Mouse (Mus musculus) forebrain, embryonic 13.5 days (tissue): ENCODE measurements around the gene Tomt. TPM values are rescaled to one million over a fixed set of nuclear protein-coding genes. Genes with fewer than 3 reads are reported as not detected.

ENCODE experiments used
- ATAC-seq: fragments of 200-750 bp; cut with Nextera tagmentation; 2 replicates; pipeline ENCODE4 v1.8.0; 2017
- H3K27ac ChIP-seq: fragments of 300-500 bp; sonication (generic); 2 replicates; pipeline ENCODE4 v1.5.1; 2015; ENCODE audit warnings: inconsistent platforms, mild to moderate bottlenecking, moderate library complexity
- H3K27me3 ChIP-seq: fragments of 300-500 bp; sonication (generic); 2 replicates; pipeline ENCODE4 v1.6.1; 2015; ENCODE audit warnings: mild to moderate bottlenecking, inconsistent platforms
- H3K36me3 ChIP-seq: fragments of 300-500 bp; sonication (generic); 2 replicates; pipeline ENCODE4 v1.6.1; 2015; ENCODE audit warnings: mild to moderate bottlenecking, inconsistent platforms; ENCODE audit not compliant: poor library complexity, severe bottlenecking
- H3K4me1 ChIP-seq: fragments of 300-500 bp; sonication (generic); 2 replicates; pipeline ENCODE4 v1.6.1; 2015; ENCODE audit warnings: inconsistent platforms
- H3K4me2 ChIP-seq: fragments of 300-500 bp; sonication (generic); 2 replicates; pipeline ENCODE4 v1.6.1; 2015; ENCODE audit warnings: inconsistent platforms, mild to moderate bottlenecking, moderate library complexity
- H3K4me3 ChIP-seq: fragments of 300-500 bp; sonication (generic); 2 replicates; pipeline ENCODE4 v1.5.1; 2015; ENCODE audit warnings: mild to moderate bottlenecking, inconsistent platforms
- H3K9ac ChIP-seq: fragments of 300-500 bp; sonication (generic); 2 replicates; pipeline ENCODE4 v1.6.1; 2015; ENCODE audit warnings: mild to moderate bottlenecking, inconsistent platforms
- H3K9me3 ChIP-seq: fragments of 300-500 bp; sonication (generic); replicated peaks from 2 replicates; pipeline ENCODE4 v1.6.1; 2016; ENCODE audit warnings: inconsistent platforms
- WGBS: fragments of 180-500 bp; shearing (Covaris S2); methylation state at CpG from one replicate; pipeline ENCODE4 v1.1.7; 2015; 5-methylcytosine and 5-hydroxymethylcytosine counted together
- polyA plus RNA-seq: library from polyadenylated mRNA; unstranded; fragments of >200 nt; fragmentation: Nextera tagmentation; extraction: Ambion mirVana; gene quantifications from 2 replicates; pipeline ENCODE4 v1.2.1, GENCODE M21; 2015

Tomt gene
- polyA plus RNA-seq, 1 experiment from 2014 or later = 0.57 TPM

DNA sequence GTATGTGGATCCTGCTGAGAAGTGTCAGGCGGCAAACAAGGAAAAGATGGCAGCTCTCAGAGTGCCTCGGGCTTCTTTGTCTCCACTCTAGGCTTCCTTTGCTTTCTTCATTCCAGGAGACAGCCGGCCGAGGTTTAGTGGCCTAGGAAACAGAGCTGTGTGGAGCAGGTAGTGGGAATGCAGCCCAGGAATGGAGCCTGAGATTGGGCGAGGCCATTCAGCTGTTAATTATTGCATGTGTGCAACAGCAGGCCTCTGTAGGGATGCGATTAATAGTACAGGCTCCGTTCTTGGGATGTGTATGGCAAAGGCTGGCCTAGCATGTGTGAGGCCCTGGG is 37.0 kb downstream of the Tomt start:
- 46% methylated on average over 7 of the region's 7 CpGs for WGBS
- ATAC-seq = no peak

DNA sequence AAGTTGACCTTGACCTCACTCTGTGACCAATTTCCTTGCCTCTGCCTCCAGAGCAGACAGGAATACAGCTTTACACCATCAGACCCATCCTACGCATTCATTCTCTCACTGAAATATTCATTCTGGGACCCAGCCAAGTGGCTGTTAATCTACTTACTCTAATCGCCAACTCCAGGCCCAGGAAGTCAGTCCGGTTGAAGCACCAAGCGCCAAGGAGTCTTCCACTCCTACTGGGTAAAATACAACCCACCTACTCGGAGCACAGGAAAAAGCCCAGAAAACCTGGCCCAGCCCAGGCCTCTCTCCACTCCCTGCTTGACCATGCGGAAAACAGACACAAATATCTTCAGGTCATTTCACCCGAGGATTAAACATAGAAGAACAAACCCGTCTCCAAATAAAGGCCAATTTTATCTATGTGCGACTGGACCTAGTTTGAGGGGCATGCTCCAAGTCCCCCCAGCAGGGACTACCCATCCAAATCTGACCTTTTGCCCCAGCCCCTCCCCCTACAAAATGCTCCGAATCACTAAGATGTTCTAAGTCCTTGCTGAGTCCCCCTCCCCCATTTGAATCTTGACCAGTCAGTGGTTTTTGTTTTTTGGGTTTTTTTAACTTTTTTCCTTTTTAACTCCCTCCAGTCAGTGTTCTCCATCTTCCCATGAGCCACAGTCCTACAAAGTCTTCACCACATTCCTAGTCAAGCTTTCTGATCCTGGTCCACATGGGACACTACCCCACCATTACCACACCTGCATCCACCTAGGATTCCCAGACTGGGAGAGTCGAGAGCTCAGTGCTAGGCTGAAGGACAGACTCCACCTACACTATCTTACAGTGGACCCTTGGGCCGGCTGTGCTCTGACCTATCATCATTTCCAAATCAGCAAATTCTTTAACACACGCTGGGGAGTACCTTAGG is 37.7 kb downstream of the Tomt start:
- 54% methylated on average over 13 of the region's 13 CpGs for WGBS
- no peak overlapping the region for H3K4me2 ChIP-seq
- H3K27ac ChIP-seq = no peak overlapping the region
- H3K4me3 ChIP-seq = no peak overlapping the region
- no peak overlapping the region for H3K9ac ChIP-seq
- 0 out of 2 replicates have a peak, but pooled peaks cover 2% of the 10 kb centered on the region for H3K4me1 ChIP-seq
- ATAC-seq = no peak
- no peaks in the 10 kb centered on the region for H3K36me3 ChIP-seq
- H3K27me3 ChIP-seq = no peaks in the 10 kb centered on the region
- H3K9me3 ChIP-seq = no peaks in the 10 kb centered on the region

More for the DNA sequence above, 37.0 kb downstream of the Tomt start:
- Histone ChIP-seq H3K9me3 (no peaks in the 10 kb centered on the region), H3K4me3 (no peak overlapping the region), H3K27me3 (no peaks in the 10 kb centered on the region), H3K9ac (no peak overlapping the region), H3K27ac (no peak overlapping the region), H3K4me2 (no peak overlapping the region), H3K4me1 (0 out of 2 replicates have a peak, but pooled peaks cover 2% of the 10 kb centered on the region), H3K36me3 (no peaks in the 10 kb centered on the region)

DNA sequence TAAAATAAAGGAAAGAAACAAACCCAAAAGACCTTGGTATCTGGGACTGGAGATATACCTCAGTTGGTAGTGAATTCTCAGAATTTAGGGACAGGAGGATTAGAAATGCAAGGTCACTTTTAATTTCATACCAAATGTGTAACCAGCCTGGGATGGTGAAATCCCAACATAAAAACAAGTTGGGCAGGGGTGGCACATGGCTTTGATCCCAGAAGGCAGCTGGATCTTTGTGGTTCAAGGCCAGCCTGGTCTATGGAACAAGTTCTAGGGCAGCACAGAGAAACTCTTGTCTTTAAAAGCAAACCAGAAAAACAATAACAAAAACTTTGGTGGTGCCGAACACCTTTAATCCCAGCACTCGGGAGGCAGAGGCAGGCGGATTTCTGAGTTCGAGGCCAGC is 38.7 kb downstream of the Tomt start:
- H3K27me3 ChIP-seq = no peaks in the 10 kb centered on the region
- H3K4me2 ChIP-seq = no peak overlapping the region
- 97% methylated on average over 4 of the region's 4 CpGs for WGBS
- H3K4me3 ChIP-seq = no peak overlapping the region
- no peak overlapping the region for H3K27ac ChIP-seq
- ATAC-seq = no peak
- H3K9me3 ChIP-seq = no peaks in the 10 kb centered on the region
- no peaks in the 10 kb centered on the region for H3K36me3 ChIP-seq
- 0 out of 2 replicates have a peak, but pooled peaks cover 2% of the 10 kb centered on the region for H3K4me1 ChIP-seq
- H3K9ac ChIP-seq = no peak overlapping the region

DNA sequence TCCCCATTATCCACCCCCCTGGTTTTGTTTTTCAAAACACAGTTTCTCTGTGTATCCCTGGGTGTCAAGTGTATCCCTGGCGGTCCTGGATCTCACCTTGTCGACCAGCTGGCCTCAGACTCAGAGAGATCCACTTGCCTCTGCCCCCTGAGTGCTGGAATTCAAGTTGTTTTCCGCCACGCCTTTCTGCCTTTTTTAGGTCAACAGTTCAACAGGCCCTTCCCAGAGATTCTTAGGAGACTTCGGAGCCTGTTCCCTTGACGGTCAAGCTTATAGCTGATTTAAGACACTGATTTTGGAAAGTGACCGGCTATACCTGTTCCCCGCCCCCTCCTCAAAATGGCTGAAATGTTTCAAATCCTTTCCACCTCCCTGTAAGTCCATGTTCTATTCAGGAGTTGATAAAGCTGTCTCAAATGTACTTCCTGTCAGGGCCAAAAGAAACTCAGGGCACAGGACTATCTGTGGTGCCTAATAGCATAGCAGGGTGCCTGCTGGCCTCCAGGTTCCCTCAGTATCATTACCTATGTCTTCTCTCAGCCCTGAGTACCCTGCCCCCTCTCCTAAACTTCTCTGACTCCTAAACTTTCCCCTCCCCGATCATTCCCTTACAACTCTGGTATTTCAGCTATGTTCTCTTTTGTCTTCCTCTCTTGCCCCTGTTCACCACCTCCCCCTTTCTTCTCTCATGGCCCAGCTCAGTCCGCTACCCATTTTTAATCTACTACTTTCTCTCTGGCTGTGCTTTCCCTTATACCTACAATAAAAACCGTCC is 39.5 kb downstream of the Tomt start:
- Histone ChIP-seq H3K27ac (no peak overlapping the region), H3K9ac (no peak overlapping the region), H3K36me3 (no peaks in the 10 kb centered on the region), H3K4me2 (no peak overlapping the region), H3K27me3 (no peaks in the 10 kb centered on the region), H3K4me1 (0 out of 2 replicates have a peak, but pooled peaks cover 2% of the 10 kb centered on the region), H3K9me3 (no peaks in the 10 kb centered on the region), H3K4me3 (no peak overlapping the region)
- WGBS = 77% methylated on average over 11 of the region's 11 CpGs
- no peak for ATAC-seq

DNA sequence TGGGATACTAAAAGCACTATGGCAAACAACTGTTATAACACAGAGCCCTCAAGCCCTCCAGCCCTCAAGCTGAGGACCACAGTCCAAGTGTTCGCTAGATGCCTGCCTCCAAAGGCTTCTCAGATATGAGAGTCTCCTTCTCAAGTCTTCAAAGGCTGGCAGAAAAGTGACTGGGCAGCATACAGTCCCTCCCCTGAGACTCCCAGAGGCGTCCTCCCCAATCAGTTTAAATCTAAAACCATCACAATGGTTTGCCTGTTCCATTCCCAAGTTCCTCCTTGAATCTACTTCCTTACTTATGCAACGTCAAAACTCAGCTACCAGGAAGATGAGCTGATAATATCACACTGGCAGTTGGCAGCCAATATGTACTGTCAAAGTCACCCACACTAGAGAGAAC is 42.7 kb downstream of the Tomt start, which contains the start of gene Anapc15:
Anapc15 (plus strand) TSS at position 301 of the 400 bp plus-strand sequence.
- Histone ChIP-seq H3K27ac (no peak within 1 kb of the TSS), H3K36me3 (no peaks in the 10 kb centered on the region), H3K9ac (no peak within 1 kb of the TSS), H3K27me3 (no peaks in the 10 kb centered on the region), H3K4me3 (no peak within 1 kb of the TSS), H3K9me3 (no peaks in the 10 kb centered on the region), H3K4me1 (no peaks in the 10 kb centered on the region), H3K4me2 (no peak within 1 kb of the TSS)
- WGBS = 84% methylated on average over 3 of the region's 3 CpGs
- ATAC-seq = no peak

DNA sequence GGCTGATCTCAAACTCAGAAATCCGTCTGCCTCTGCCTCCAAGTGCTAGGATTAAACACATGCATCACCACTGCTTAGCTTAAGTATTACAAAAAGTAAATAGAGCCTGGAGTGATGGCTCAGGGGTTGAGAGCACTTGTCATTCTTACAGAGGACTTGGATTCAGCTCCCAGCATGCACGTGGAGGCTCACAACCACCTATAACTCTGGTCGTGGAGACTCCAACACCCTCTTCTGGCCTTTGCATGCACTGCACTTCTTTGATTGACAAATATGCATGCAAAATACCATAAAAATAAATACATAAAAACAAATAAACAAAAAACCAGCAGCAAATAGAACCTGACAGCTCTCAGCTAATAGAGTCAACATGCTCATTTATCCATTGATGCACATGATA is 43.9 kb downstream of the Tomt start:
- H3K4me3 ChIP-seq = no peak overlapping the region
- no peak overlapping the region for H3K4me2 ChIP-seq
- H3K9ac ChIP-seq = no peak overlapping the region
- no peaks in the 10 kb centered on the region for H3K4me1 ChIP-seq
- WGBS = 70% methylated on average over 3 of the region's 3 CpGs
- no peaks in the 10 kb centered on the region for H3K9me3 ChIP-seq
- H3K36me3 ChIP-seq = no peaks in the 10 kb centered on the region
- H3K27me3 ChIP-seq = no peaks in the 10 kb centered on the region
- no peak overlapping the region for H3K27ac ChIP-seq
- no peak for ATAC-seq

DNA sequence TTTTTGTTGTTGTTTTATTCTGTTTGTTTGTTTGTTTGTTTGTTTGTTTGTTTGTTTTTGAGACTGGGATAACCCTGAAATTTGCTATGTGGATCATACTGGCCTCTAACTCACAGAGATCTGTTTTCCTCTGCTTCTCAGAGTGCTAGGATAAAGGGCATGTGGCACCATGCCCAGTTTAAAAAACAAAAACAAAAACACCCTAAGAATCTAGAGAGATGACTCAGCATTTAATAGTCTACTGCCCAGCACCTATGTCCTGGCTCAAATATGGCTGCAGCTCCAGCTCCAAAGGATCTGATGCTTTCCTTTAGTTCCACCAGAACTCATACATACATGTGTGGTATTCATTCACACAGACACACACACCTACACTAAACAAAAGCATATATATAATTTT is 45.2 kb downstream of the Tomt start:
- Histone ChIP-seq H3K27ac (no peak overlapping the region), H3K4me1 (no peaks in the 10 kb centered on the region), H3K9me3 (no peaks in the 10 kb centered on the region), H3K9ac (no peak overlapping the region), H3K4me2 (no peak overlapping the region), H3K4me3 (no peak overlapping the region), H3K27me3 (no peaks in the 10 kb centered on the region), H3K36me3 (no peaks in the 10 kb centered on the region)
- no peak for ATAC-seq

DNA sequence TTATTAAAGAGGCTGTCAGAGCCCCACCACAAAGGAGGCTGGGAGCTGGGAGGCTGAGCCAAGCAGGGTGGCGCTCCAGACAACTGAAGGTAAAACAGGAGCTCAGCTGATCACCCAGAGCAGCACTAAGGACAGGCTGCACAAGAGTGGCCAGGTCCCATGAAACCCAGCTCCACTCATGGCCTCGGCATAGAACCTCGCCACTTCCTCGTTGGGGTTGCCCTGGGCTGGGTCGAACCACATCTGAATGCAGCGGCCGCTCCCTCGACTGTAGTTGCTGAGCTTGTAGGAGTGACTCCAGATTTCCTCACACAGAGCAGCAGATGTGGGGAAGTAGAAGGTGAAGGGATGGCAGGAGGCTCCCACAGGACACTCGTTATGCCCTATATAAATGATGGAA is 47.8 kb downstream of the Tomt start:
- H3K27me3 ChIP-seq = no peaks in the 10 kb centered on the region
- no peaks in the 10 kb centered on the region for H3K36me3 ChIP-seq
- no peak overlapping the region for H3K4me2 ChIP-seq
- ATAC-seq = no peak
- no peak overlapping the region for H3K4me3 ChIP-seq
- H3K9ac ChIP-seq = no peak overlapping the region
- H3K27ac ChIP-seq = no peak overlapping the region
- WGBS = 82% methylated on average over 9 of the region's 9 CpGs
- H3K4me1 ChIP-seq = no peaks in the 10 kb centered on the region
- H3K9me3 ChIP-seq = no peaks in the 10 kb centered on the region

DNA sequence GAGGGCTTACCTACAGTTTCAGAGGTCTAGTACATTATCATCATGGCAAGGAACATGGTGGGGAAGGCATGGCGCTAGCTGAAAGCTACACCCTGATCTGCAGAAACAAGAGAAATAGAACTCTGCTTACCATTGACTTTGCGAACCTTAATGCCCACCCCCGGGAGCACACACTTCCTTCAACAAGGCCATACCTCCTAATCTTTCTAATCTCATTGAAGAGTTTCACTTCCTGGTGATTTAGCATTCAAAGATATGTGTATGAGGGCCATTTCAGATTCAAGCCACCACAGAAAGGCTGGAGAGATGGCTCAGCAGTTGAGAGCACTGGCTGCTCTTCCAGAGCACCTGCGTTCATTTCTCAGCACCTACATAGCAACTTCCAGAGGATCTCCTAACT is 49.1 kb downstream of the Tomt start, which contains the start of gene Folr2:
Folr2 (minus strand) TSS at position 101 of the 400 bp plus-strand sequence.
- Histone ChIP-seq H3K9me3 (no peaks in the 10 kb centered on the region), H3K4me3 (no peak within 1 kb of the TSS), H3K36me3 (no peaks in the 10 kb centered on the region), H3K9ac (no peak within 1 kb of the TSS), H3K27me3 (no peaks in the 10 kb centered on the region), H3K27ac (no peak within 1 kb of the TSS), H3K4me1 (no peaks in the 10 kb centered on the region), H3K4me2 (no peak within 1 kb of the TSS)
- WGBS = 92% methylated on average over 4 of the region's 4 CpGs
- ATAC-seq = no peak

DNA sequence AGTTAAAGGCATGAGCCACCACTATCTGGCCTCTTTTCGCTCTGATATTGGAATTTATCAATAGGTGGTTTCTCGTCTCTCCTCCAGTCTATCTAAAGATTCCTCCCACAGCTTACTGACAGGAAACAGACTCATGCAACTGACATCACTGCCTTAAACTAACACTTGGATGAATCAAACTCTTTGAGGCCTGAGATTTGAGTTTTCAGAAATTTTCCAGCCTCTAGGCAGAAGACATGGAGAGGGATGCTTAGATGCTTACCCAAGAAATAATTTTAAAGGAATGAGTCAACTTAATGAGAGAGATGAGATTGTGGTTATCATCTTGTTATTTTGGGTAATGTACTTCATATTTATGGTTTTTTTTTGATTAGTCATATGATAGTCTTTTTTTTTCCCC is 52.3 kb downstream of the Tomt start:
- H3K4me2 ChIP-seq = no peak overlapping the region
- no peaks in the 10 kb centered on the region for H3K36me3 ChIP-seq
- H3K27ac ChIP-seq = no peak overlapping the region
- no peaks in the 10 kb centered on the region for H3K27me3 ChIP-seq
- no peak overlapping the region for H3K4me3 ChIP-seq
- H3K9ac ChIP-seq = no peak overlapping the region
- WGBS = 81% methylated on average over 2 of the region's 2 CpGs
- H3K4me1 ChIP-seq = no peaks in the 10 kb centered on the region
- no peak for ATAC-seq
- no peaks in the 10 kb centered on the region for H3K9me3 ChIP-seq

DNA sequence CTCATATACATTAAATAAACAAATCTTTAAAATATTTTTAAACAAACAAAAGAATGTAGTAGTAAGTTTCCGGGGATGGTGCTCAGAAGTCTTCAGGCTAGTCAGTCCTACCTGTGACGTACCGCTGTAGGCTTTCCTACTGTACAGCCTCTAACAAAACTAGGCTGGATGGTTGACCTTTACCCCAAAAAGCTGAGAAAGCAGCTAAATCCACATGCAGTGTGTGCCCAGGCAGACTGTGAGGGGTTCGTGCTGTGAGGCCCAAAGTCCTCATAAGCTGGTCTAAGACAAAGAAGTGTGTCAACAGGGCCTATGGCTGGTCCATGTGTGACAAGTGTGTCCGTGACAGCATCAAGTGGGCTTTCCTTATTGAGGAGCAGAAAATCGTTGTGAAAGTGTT is 53.3 kb downstream of the Tomt start:
- H3K4me1 ChIP-seq = no peaks in the 10 kb centered on the region
- no peaks in the 10 kb centered on the region for H3K36me3 ChIP-seq
- no peak overlapping the region for H3K9ac ChIP-seq
- no peaks in the 10 kb centered on the region for H3K9me3 ChIP-seq
- no peak for ATAC-seq
- no peak overlapping the region for H3K4me2 ChIP-seq
- no peak overlapping the region for H3K27ac ChIP-seq
- no peaks in the 10 kb centered on the region for H3K27me3 ChIP-seq
- H3K4me3 ChIP-seq = no peak overlapping the region
- 87% methylated on average over 6 of the region's 6 CpGs for WGBS

DNA sequence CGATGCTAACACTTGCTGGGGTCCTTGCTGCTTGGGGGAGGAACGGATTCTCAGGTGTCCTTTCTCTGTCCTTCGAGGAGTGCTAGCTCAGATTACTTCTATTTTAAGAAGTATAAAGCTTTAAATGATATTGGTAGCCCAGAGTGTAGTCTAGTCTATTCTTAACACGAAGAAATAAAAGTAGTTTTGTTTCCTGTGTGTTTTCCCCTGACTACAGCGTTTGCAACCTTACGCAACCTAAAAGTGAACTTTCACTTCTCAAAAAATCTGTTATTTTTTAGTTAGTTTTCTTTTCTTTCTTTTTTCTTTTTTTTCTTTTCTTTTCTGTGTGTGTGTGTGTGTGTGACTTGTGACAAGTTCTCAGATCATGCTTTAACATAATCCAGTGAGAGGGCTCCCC is 54.5 kb downstream of the Tomt start:
- H3K36me3 ChIP-seq = no peaks in the 10 kb centered on the region
- no peaks in the 10 kb centered on the region for H3K9me3 ChIP-seq
- no peak overlapping the region for H3K4me3 ChIP-seq
- no peak overlapping the region for H3K9ac ChIP-seq
- 86% methylated on average over 6 of the region's 6 CpGs for WGBS
- H3K27me3 ChIP-seq = no peaks in the 10 kb centered on the region
- H3K27ac ChIP-seq = no peak overlapping the region
- no peaks in the 10 kb centered on the region for H3K4me1 ChIP-seq
- H3K4me2 ChIP-seq = no peak overlapping the region
- no peak for ATAC-seq
